Mouse (Mus musculus): ENCODE measurements around the gene Ros1.

DNA sequence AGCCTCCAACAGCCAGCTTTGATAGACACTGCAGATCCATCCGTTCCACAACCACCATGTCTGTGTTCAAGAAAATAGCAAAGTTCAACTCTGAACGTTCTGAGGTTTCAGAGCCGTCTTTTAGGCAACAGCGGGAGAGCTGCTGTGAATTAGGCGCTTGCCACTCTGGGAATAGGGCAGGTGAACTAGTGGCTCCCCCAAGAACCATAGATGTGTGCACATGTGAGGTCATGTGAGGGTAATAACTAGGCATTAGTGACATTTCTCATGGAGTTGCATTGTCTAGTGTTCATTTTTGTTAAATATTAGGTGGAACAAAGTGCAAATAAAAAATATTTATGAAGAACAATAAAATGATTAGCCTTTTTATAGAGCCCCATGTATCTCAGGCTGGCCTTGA lies 47.0 kb upstream of the Ros1 start:
- TF ChIP-seq CTCF (IDR thresholded peaks at IDR 0.05; ENCODE audit: low read depth, low read length) (no peak), POLR2A (IDR thresholded peaks at IDR 0.05; ENCODE audit: extremely low read depth, insufficient read depth, low read length) (no peak)
